Mouse (Mus musculus) MEL (cell line): ENCODE results near the gene Vps8. TPM values are rescaled to one million over a fixed set of nuclear protein-coding genes. Genes with fewer than 3 reads are reported as not detected.
A peak's percentile ranks its signal among the peaks of the same experiment; 100 is the strongest.

Experiments used
- DNase-seq: peaks from one replicate; pipeline ENCODE4 v3.0.0; 2011; ENCODE audit warnings: low read depth, low spot score
- H3K27ac ChIP-seq: 2 replicates; pipeline ENCODE4 v1.5.1; 2012; ENCODE audit warnings: low read depth, mild to moderate bottlenecking, control low read depth, low read length, moderate library complexity; ENCODE audit not compliant: control insufficient read depth
- H3K27me3 ChIP-seq, 2 experiments: fragments of 150-350 bp in 1 of 2; sonication (generic) in 1 of 2; 2 replicates each; pipeline ENCODE4 v1.6.1; 2012; ENCODE audit warnings: low read length in 2 of 2, mild to moderate bottlenecking in 2 of 2, improper control_type of control experiment in 1 of 2, moderate library complexity in 1 of 2; ENCODE audit not compliant: insufficient read depth in 2 of 2, control insufficient read depth in 1 of 2
- H3K36me3 ChIP-seq, 2 experiments: 2 replicates each; pipeline ENCODE4 v1.6.1; 2012 to 2014; ENCODE audit warnings: low read length in 2 of 2, improper control_type of control experiment in 1 of 2, inconsistent platforms in 1 of 2, mild to moderate bottlenecking in 1 of 2; ENCODE audit not compliant: insufficient read depth in 2 of 2, control insufficient read depth in 1 of 2
- H3K4me1 ChIP-seq, 2 experiments: fragments of 150-350 bp in 1 of 2; sonication (generic) in 1 of 2; 2 replicates each; pipeline ENCODE4 v1.6.1; 2012; ENCODE audit warnings: low read length in 2 of 2, improper control_type of control experiment in 1 of 2, mild to moderate bottlenecking in 1 of 2; ENCODE audit not compliant: insufficient read depth in 2 of 2, control insufficient read depth in 1 of 2
- H3K4me3 ChIP-seq, 2 experiments: fragments of 150-350 bp in 1 of 2; sonication (generic) in 1 of 2; 2 replicates each; pipeline ENCODE4 v1.5.1; 2012; ENCODE audit warnings: low read depth in 2 of 2, low read length in 2 of 2, mild to moderate bottlenecking in 2 of 2, moderate library complexity in 2 of 2, control low read depth in 1 of 2, improper control_type of control experiment in 1 of 2; ENCODE audit not compliant: control insufficient read depth in 1 of 2, insufficient read depth in 1 of 2
- H3K79me2 ChIP-seq: 2 replicates; pipeline ENCODE4 v1.6.1; 2012; ENCODE audit warnings: mild to moderate bottlenecking, low read length, moderate library complexity; ENCODE audit not compliant: control insufficient read depth, poor library complexity, insufficient read depth
- H3K9ac ChIP-seq: 2 replicates; pipeline ENCODE4 v1.6.1; 2012; ENCODE audit warnings: low read depth, mild to moderate bottlenecking, control low read depth, low read length, moderate library complexity; ENCODE audit not compliant: control insufficient read depth, poor library complexity, severe bottlenecking
- H3K9me3 ChIP-seq: fragments of 150-350 bp; sonication (generic); replicated peaks from 2 replicates; pipeline ENCODE4 v1.6.1; 2012; ENCODE audit warnings: mild to moderate bottlenecking, low read length, improper control_type of control experiment, moderate library complexity; ENCODE audit not compliant: insufficient read depth
- BHLHE40 ChIP-seq: IDR thresholded peaks from 2 replicates; pipeline ENCODE4 v1.6.1; 2012; ENCODE audit warnings: low read depth, mild to moderate bottlenecking, inconsistent platforms, low read length, improper control_type of control experiment, borderline replicate concordance
- CHD1 ChIP-seq: IDR thresholded peaks from 2 replicates; pipeline ENCODE4 v1.6.1; 2012; ENCODE audit warnings: low read depth, mild to moderate bottlenecking, inconsistent platforms, low read length, improper control_type of control experiment
- CHD2 ChIP-seq: IDR thresholded peaks from 2 replicates; pipeline ENCODE4 v1.6.1; 2011; ENCODE audit warnings: low read length, improper control_type of control experiment
- ETS1 ChIP-seq: IDR thresholded peaks from 2 replicates; pipeline ENCODE4 v1.6.1; 2012; ENCODE audit warnings: low read depth, mild to moderate bottlenecking, inconsistent platforms, low read length, improper control_type of control experiment, moderate library complexity
- GATA1 ChIP-seq: IDR thresholded peaks from 2 replicates; pipeline ENCODE4 v1.6.1; 2011; ENCODE audit warnings: low read depth, low read length, improper control_type of control experiment
- HCFC1 ChIP-seq: IDR thresholded peaks from 2 replicates; pipeline ENCODE4 v1.6.1; 2012; ENCODE audit warnings: low read depth, mild to moderate bottlenecking, inconsistent platforms, low read length, improper control_type of control experiment, moderate library complexity
- JUND ChIP-seq: IDR thresholded peaks from 2 replicates; pipeline ENCODE4 v1.6.1; 2011; ENCODE audit warnings: low read depth, mild to moderate bottlenecking, improper control_type of control experiment, low read length
- KAT2A ChIP-seq: conservative IDR thresholded peaks from 2 replicates; pipeline ENCODE4 v1.6.1; 2012; ENCODE audit warnings: low read depth, low read length, improper control_type of control experiment, inconsistent platforms
- MAFK ChIP-seq: IDR thresholded peaks from 2 replicates; pipeline ENCODE4 v1.6.1; 2011; ENCODE audit warnings: low read depth, mild to moderate bottlenecking, low read length, improper control_type of control experiment, borderline replicate concordance
- MAX ChIP-seq: IDR thresholded peaks from 2 replicates; pipeline ENCODE4 v1.6.1; 2011; ENCODE audit warnings: low read length, improper control_type of control experiment
- MAZ ChIP-seq: IDR thresholded peaks from 2 replicates; pipeline ENCODE4 v1.6.1; 2012; ENCODE audit warnings: low read depth, mild to moderate bottlenecking, inconsistent platforms, low read length, improper control_type of control experiment
- MYB ChIP-seq: IDR thresholded peaks from 2 replicates; pipeline ENCODE4 v1.6.1; 2011; ENCODE audit warnings: mild to moderate bottlenecking, low read depth, low read length, improper control_type of control experiment
- MYC ChIP-seq: IDR thresholded peaks from 2 replicates; pipeline ENCODE4 v1.6.1; 2011; ENCODE audit warnings: low read depth, mild to moderate bottlenecking, low read length, improper control_type of control experiment, moderate library complexity
- NELFE ChIP-seq: IDR thresholded peaks from 2 replicates; pipeline ENCODE4 v1.6.1; 2011; ENCODE audit warnings: low read depth, low read length, improper control_type of control experiment
- POLR2A ChIP-seq, 2 experiments: IDR thresholded peaks; 2 replicates each; pipeline ENCODE4 v1.6.1; 2011 to 2012; ENCODE audit warnings: low read length in 2 of 2, mild to moderate bottlenecking in 2 of 2, control low read depth in 1 of 2, improper control_type of control experiment in 1 of 2, low read depth in 1 of 2, moderate library complexity in 1 of 2; ENCODE audit not compliant: control insufficient read depth in 1 of 2, insufficient read depth in 1 of 2, poor library complexity in 1 of 2
- POLR2AphosphoS2 ChIP-seq: IDR thresholded peaks from 2 replicates; pipeline ENCODE4 v1.6.1; 2011; ENCODE audit warnings: low read length, improper control_type of control experiment
- POLR2AphosphoS5 ChIP-seq: IDR thresholded peaks from 2 replicates; pipeline ENCODE4 v1.6.1; 2012; ENCODE audit warnings: low read depth, borderline replicate concordance, mild to moderate bottlenecking, inconsistent platforms, low read length, moderate library complexity, mixed read lengths
- RAD21 ChIP-seq: IDR thresholded peaks from 2 replicates; pipeline ENCODE4 v1.6.1; 2011; ENCODE audit warnings: mild to moderate bottlenecking, low read depth, low read length, improper control_type of control experiment
- RCOR1 ChIP-seq: IDR thresholded peaks from 2 replicates; pipeline ENCODE4 v1.6.1; 2012; ENCODE audit warnings: low read depth, mild to moderate bottlenecking, inconsistent platforms, low read length, improper control_type of control experiment
- SIN3A ChIP-seq: IDR thresholded peaks from 2 replicates; pipeline ENCODE4 v1.6.1; 2012; ENCODE audit warnings: low read length, improper control_type of control experiment, inconsistent platforms
- SMC3 ChIP-seq: IDR thresholded peaks from 2 replicates; pipeline ENCODE4 v1.6.1; 2011; ENCODE audit warnings: low read depth, low read length, improper control_type of control experiment
- TAL1 ChIP-seq: IDR thresholded peaks from 2 replicates; pipeline ENCODE4 v1.6.1; 2012; ENCODE audit warnings: mild to moderate bottlenecking, inconsistent platforms, low read length, moderate library complexity, mixed read lengths
- TBP ChIP-seq: IDR thresholded peaks from 2 replicates; pipeline ENCODE4 v1.8.0; 2011; ENCODE audit warnings: low read depth, low read length, improper control_type of control experiment
- ZC3H11A ChIP-seq: IDR thresholded peaks from 2 replicates; pipeline ENCODE4 v1.6.1; 2012; ENCODE audit warnings: low read depth, mild to moderate bottlenecking, inconsistent platforms, low read length, improper control_type of control experiment
- ZKSCAN1 ChIP-seq: IDR thresholded peaks from 2 replicates; pipeline ENCODE4 v1.6.1; 2012; ENCODE audit warnings: low read depth, mild to moderate bottlenecking, inconsistent platforms, low read length, improper control_type of control experiment, moderate library complexity
- ZMIZ1 ChIP-seq: IDR thresholded peaks from 2 replicates; pipeline ENCODE4 v1.6.1; 2012; ENCODE audit warnings: low read depth, mild to moderate bottlenecking, inconsistent platforms, low read length, improper control_type of control experiment, moderate library complexity
- ZNF384 ChIP-seq: IDR thresholded peaks from 2 replicates; pipeline ENCODE4 v1.6.1; 2012; ENCODE audit warnings: low read depth, mild to moderate bottlenecking, inconsistent platforms, low read length, improper control_type of control experiment
- polyA plus RNA-seq, 2 experiments: library from polyadenylated mRNA; stranded (reverse) in 1 of 2; unstranded in 1 of 2; fragments of >175 nt in 1 of 2; fragments of >200 nt in 1 of 2; gene quantifications; 2 replicates each; pipeline versions ENCODE4 v1.2.1 to v1.2.4; 2012; ENCODE audit warnings: low replicate concordance in 2 of 2, low read depth in 1 of 2; ENCODE audit not compliant: insufficient read length in 2 of 2, insufficient read depth in 1 of 2, missing spikeins in 1 of 2
- total RNA-seq: library from RNA; depleted of rRNA; stranded (reverse); fragments of 300-350 nt; gene quantifications from 2 replicates; pipeline ENCODE4 v1.2.3, GENCODE M21; 2012

Gene Vps8
- total and polyA plus RNA-seq, 3 experiments: 10.5 to 14.0 TPM; not detected in 1

DNA sequence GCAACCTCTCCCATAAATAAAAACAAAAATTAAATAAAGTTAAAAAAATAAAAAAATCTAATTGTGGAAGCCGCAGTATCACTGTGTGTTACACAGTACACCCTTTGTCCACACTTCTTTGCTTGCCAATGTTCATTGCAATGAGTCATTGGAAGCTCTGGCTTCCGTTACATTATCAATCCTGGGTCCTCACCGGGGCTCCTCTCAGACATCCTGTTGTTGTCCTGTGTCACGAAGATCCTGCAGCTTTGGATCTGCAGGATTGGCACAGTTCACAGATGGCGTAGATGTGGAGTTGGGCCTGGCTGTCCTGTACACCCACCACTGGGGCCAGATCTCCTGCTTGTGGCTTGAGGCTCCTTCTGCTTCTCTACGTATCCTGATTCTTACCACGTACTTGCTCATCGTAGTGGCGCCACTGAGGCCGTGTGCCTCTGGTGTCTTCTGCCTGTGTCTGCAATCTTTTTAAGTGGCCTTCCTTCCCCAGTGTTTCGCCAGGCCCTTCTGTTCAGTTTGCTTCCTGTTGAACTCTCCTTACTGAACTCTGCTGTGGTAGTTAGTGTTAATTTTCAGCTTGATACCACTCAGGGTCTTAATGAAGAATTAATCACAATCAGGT is 214.4 kb downstream of the Vps8 start (continued):
- no peak for TF ChIP-seq KAT2A

DNA sequence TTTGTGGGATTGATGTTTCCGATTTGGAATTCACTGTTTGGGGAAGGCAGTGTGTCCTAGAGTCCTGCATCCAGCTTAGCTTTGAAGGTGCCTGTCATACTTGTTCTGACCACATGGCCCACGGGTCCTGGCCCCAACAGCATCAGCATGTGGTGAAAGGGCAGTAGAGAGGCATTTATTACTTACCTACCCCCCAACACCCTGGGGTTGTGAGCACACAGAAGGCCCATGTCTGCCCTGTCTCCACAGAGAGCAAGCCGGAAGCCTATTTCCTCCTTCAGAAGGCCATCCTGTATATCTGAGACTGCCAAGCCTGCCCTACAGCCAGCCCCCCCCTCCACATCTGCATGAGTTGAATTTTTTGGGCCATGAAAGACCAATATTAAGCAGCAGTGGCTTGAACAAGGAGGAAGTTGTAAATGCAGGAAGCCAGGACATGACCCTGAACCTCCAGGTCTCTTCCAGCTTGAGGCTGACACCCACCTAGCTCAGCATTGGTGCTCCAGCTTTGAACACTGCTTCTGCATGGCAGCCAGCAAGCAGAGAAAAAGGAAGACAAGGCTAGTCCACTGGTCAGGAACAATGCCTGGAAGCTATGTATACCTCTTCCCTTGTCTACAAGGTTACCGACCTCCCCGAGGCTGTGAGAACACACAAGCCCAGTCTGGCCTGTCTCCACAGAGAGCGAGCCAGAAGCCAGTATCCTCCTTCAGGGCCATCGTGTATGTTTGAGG is 218.0 kb downstream of the Vps8 start:
- Histone ChIP-seq H3K27me3 (no peaks in the 10 kb centered on the region), H3K36me3 (peaks cover 0 to 11% of the 10 kb centered on the region in 2 experiments; a peak in 2 of 4 replicates), H3K27ac (no peak overlapping the region), H3K4me1 (peaks cover 9 to 22% of the 10 kb centered on the region in 2 experiments), H3K79me2 (no peaks in the 10 kb centered on the region), H3K4me3 (no peak overlapping the region), H3K9me3 (no peaks in the 10 kb centered on the region)
- DNase-seq: peak; percentile 18
- TF ChIP-seq SMC3: no peak
- TF ChIP-seq POLR2A (IDR thresholded peaks at IDR 0.05; ENCODE audit: control insufficient read depth in 1 of 2, insufficient read depth in 1 of 2, low read depth in 1 of 2, low read length in 2 of 2, poor library complexity in 1 of 2): no peak
- TF ChIP-seq TBP: no peak
- TF ChIP-seq BHLHE40: no peak
- no peak for TF ChIP-seq MYB
- no peak for TF ChIP-seq SIN3A
- TF ChIP-seq GATA1: no peak
- no peak for TF ChIP-seq JUND
- no peak for TF ChIP-seq NELFE
- no peak for TF ChIP-seq CHD1
- no peak for TF ChIP-seq MYC
- TF ChIP-seq ETS1: no peak
- TF ChIP-seq RAD21: no peak
- TF ChIP-seq, all 39 proteins: peak for 0
- H3K9ac ChIP-seq: no peak overlapping the region

GRCm38 (mm10) chr16:21641944-21642343 is 219.0 kb downstream of the Vps8 start:
- Histone ChIP-seq H3K4me3 (no peak overlapping the region), H3K27ac (peak overlapping the region; percentile 67), H3K9me3 (no peaks in the 10 kb centered on the region), H3K36me3 (peaks cover 0 to 11% of the 10 kb centered on the region in 2 experiments; a peak in 2 of 4 replicates), H3K4me1 (peaks cover 9 to 22% of the 10 kb centered on the region in 2 experiments), H3K9ac (peak overlapping the region; percentile 17; the same call in 1 of the 2 replicates), H3K27me3 (no peaks in the 10 kb centered on the region), H3K79me2 (no peaks in the 10 kb centered on the region)
- peak; percentile 83 for DNase-seq
- TF ChIP-seq ZMIZ1: no peak
- no peak for TF ChIP-seq POLR2AphosphoS2
- no peak for TF ChIP-seq ZNF384
- TF ChIP-seq ZKSCAN1: no peak
- peak; percentile 21; the same call in 1 of the 2 replicates for TF ChIP-seq TAL1
- TF ChIP-seq KAT2A: no peak
- 0 out of 2 replicates have a peak, but pooled peaks have one; percentile 15 for TF ChIP-seq GATA1
- no peak for TF ChIP-seq TBP
- TF ChIP-seq ZC3H11A: no peak
- TF ChIP-seq HCFC1: no peak
- peak; percentile 53 for TF ChIP-seq ETS1
- TF ChIP-seq SMC3: 0 out of 2 replicates have a peak, but pooled peaks have one; percentile 14
- TF ChIP-seq POLR2A (IDR thresholded peaks at IDR 0.05; ENCODE audit: control insufficient read depth in 1 of 2, insufficient read depth in 1 of 2, low read depth in 1 of 2, low read length in 2 of 2, poor library complexity in 1 of 2): no peak
- no peak for TF ChIP-seq CHD1
- TF ChIP-seq CHD2: no peak
- no peak for TF ChIP-seq MAFK
- TF ChIP-seq MAX: no peak
- no peak for TF ChIP-seq POLR2AphosphoS5
- TF ChIP-seq RCOR1: no peak; the same call in 1 of the 2 replicates
- TF ChIP-seq MYC: no peak
- TF ChIP-seq BHLHE40: no peak
- TF ChIP-seq MAZ: no peak
- TF ChIP-seq SIN3A: 0 out of 2 replicates have a peak, but pooled peaks have one; percentile 25
